Mouse (Mus musculus) liver, embryonic 14.5 days (tissue): Measurements from ENCODE around the gene Srsf10.

Source experiments
- CTCF ChIP-seq: IDR thresholded peaks from 2 replicates; pipeline ENCODE4 v1.5.1; 2016; ENCODE audit warnings: antibody characterized with exemption, low read depth, control low read depth
- EP300 ChIP-seq: IDR thresholded peaks from 2 replicates; pipeline ENCODE4 v1.6.1; 2016; ENCODE audit warnings: antibody characterized with exemption, low read depth

- TF ChIP-seq CTCF (no peak), EP300 (no peak)
Observed at GRCm38 (mm10) chr4:135821772-135822171, 33.8 kb upstream of the Srsf10 start.
